Mouse (Mus musculus): ENCODE measurements around the gene Mrgpra2b. TPM values are rescaled to one million over a fixed set of nuclear protein-coding genes. Genes with fewer than 3 reads are reported as not detected.
"Not testable (repeated sequence)": the region's sequence is repeated elsewhere in the genome, so short reads cannot be mapped to it uniquely, and the experiment has no call there.

Gene Mrgpra2b
- polyA plus RNA-seq, 1 experiment from 2014 or later = not detected

GRCm38 (mm10) chr7:47452015-47452414 lies 76.6 kb downstream of the Mrgpra2b start, which contains the start of gene Mrgpra2a:
TSS of gene Mrgpra2a (minus strand) at chr7:47452139.
- not testable (repeated sequence) for H3K27me3 ChIP-seq (replicated peaks; ENCODE audit: control insufficient read depth, insufficient read depth, low read length); H3K36me3 ChIP-seq (ENCODE audit: control insufficient read depth, insufficient read depth, low read length); H3K9me3 ChIP-seq (ENCODE audit: control insufficient read depth, low read length); DNase-seq (ENCODE audit: low spot score); H3K27ac ChIP-seq (ENCODE audit: low read depth); H3K4me2 ChIP-seq (ENCODE audit: low read length); H3K4me1 ChIP-seq (replicated peaks; ENCODE audit: control insufficient read depth, insufficient read depth, low read length); H3K4me3 ChIP-seq (ENCODE audit: low read depth, low read length); ATAC-seq (replicated peaks; ENCODE audit: low FRiP score, low TSS enrichment, low read depth); H3K9ac ChIP-seq (ENCODE audit: low read length)
- WGBS = no CpG with 5 or more reads among the region's 1 CpGs

GRCm38 (mm10) chr7:47445729-47446128 lies 82.9 kb downstream of the Mrgpra2b start:
- not testable (repeated sequence) for H3K27me3 ChIP-seq (replicated peaks; ENCODE audit: control insufficient read depth, insufficient read depth, low read length); H3K4me1 ChIP-seq (replicated peaks; ENCODE audit: control insufficient read depth, insufficient read depth, low read length); H3K27ac ChIP-seq (ENCODE audit: low read depth); H3K9me3 ChIP-seq (ENCODE audit: control insufficient read depth, low read length); H3K4me3 ChIP-seq (ENCODE audit: low read depth, low read length); H3K4me2 ChIP-seq (ENCODE audit: low read length); H3K9ac ChIP-seq (ENCODE audit: low read length); H3K36me3 ChIP-seq (ENCODE audit: control insufficient read depth, insufficient read depth, low read length); DNase-seq (ENCODE audit: low spot score); ATAC-seq (replicated peaks; ENCODE audit: low FRiP score, low TSS enrichment, low read depth)

- not testable (repeated sequence) for H3K4me3 ChIP-seq (ENCODE audit: low read depth, low read length); H3K27me3 ChIP-seq (replicated peaks; ENCODE audit: control insufficient read depth, insufficient read depth, low read length); H3K27ac ChIP-seq (ENCODE audit: low read depth); H3K36me3 ChIP-seq (ENCODE audit: control insufficient read depth, insufficient read depth, low read length); DNase-seq (ENCODE audit: low spot score); H3K4me1 ChIP-seq (replicated peaks; ENCODE audit: control insufficient read depth, insufficient read depth, low read length); H3K9me3 ChIP-seq (ENCODE audit: control insufficient read depth, low read length); ATAC-seq (replicated peaks; ENCODE audit: low FRiP score, low TSS enrichment, low read depth); H3K4me2 ChIP-seq (ENCODE audit: low read length); H3K9ac ChIP-seq (ENCODE audit: low read length)
- 18% methylated on average over 1 of the region's 2 CpGs for WGBS
These were observed 92.2 kb downstream of the Mrgpra2b start for GRCm38 (mm10) chr7:47436463-47436862.

- H3K4me3 ChIP-seq (ENCODE audit: low read depth, low read length); H3K9ac ChIP-seq (ENCODE audit: low read length); H3K9me3 ChIP-seq (ENCODE audit: control insufficient read depth, low read length); ATAC-seq (replicated peaks; ENCODE audit: low FRiP score, low TSS enrichment, low read depth); H3K4me1 ChIP-seq (replicated peaks; ENCODE audit: control insufficient read depth, insufficient read depth, low read length); H3K27me3 ChIP-seq (replicated peaks; ENCODE audit: control insufficient read depth, insufficient read depth, low read length); H3K27ac ChIP-seq (ENCODE audit: low read depth); DNase-seq (ENCODE audit: low spot score); H3K4me2 ChIP-seq (ENCODE audit: low read length); H3K36me3 ChIP-seq (ENCODE audit: control insufficient read depth, insufficient read depth, low read length): not testable (repeated sequence)
These were observed 100.7 kb downstream of the Mrgpra2b start for GRCm38 (mm10) chr7:47427815-47428508.

Other genes starting within 250 kb of the Mrgpra2b start
- not detected in 2 replicates for gene Mrgpra1, start 174.6 kb downstream of the Mrgpra2b start, polyA plus RNA-seq (2014; fragmentation: Nextera tagmentation; extraction: Ambion mirVana)
- not detected in 2 replicates for gene Mrgpra2a, start 76.7 kb downstream of the Mrgpra2b start, polyA plus RNA-seq (2014; fragmentation: Nextera tagmentation; extraction: Ambion mirVana)
- not detected in 2 replicates for gene Mrgpra3, start 72.5 kb upstream of the Mrgpra2b start, polyA plus RNA-seq (2014; fragmentation: Nextera tagmentation; extraction: Ambion mirVana)